Mouse (Mus musculus) liver, embryonic 12.5 days (tissue): Measurements from ENCODE around the gene Plekhg5. TPM values are rescaled to one million over a fixed set of nuclear protein-coding genes. Genes with fewer than 3 reads are reported as not detected.

Experiments
- ATAC-seq: fragments of 200-750 bp; cut with Nextera tagmentation; 2 replicates; pipeline ENCODE4 v1.8.0; 2017; ENCODE audit warnings: moderate number of reproducible peaks, mild to moderate bottlenecking, moderate library complexity
- H3K27ac ChIP-seq: fragments of 300-500 bp; sonication (generic); 2 replicates; pipeline ENCODE4 v1.5.1; 2016; ENCODE audit warnings: mild to moderate bottlenecking
- H3K27me3 ChIP-seq: fragments of 300-500 bp; sonication (generic); replicated peaks from 2 replicates; pipeline ENCODE4 v1.6.1; 2016; ENCODE audit warnings: mild to moderate bottlenecking, moderate library complexity
- H3K36me3 ChIP-seq: fragments of 300-500 bp; sonication (generic); 2 replicates; pipeline ENCODE4 v1.6.1; 2016; ENCODE audit warnings: mild to moderate bottlenecking, moderate library complexity
- H3K4me1 ChIP-seq: fragments of 300-500 bp; sonication (generic); 2 replicates; pipeline ENCODE4 v1.6.1; 2016
- H3K4me2 ChIP-seq: fragments of 300-500 bp; sonication (generic); 2 replicates; pipeline ENCODE4 v1.6.1; 2016; ENCODE audit warnings: mild to moderate bottlenecking, moderate library complexity
- H3K4me3 ChIP-seq: fragments of 300-500 bp; sonication (generic); 2 replicates; pipeline ENCODE4 v1.5.1; 2016; ENCODE audit warnings: mild to moderate bottlenecking, moderate library complexity
- H3K9ac ChIP-seq: fragments of 300-500 bp; sonication (generic); 2 replicates; pipeline ENCODE4 v1.6.1; 2016; ENCODE audit warnings: mild to moderate bottlenecking, moderate library complexity
- H3K9me3 ChIP-seq: fragments of 300-500 bp; sonication (generic); replicated peaks from 2 replicates; pipeline ENCODE4 v1.6.1; 2016; ENCODE audit warnings: mild to moderate bottlenecking, moderate library complexity
- WGBS: fragments of 180-500 bp; shearing (Covaris S2); methylation state at CpG from one replicate; pipeline ENCODE4 v1.1.7; 2016; ENCODE audit not compliant: insufficient replicate concordance; 5-methylcytosine and 5-hydroxymethylcytosine counted together
- polyA plus RNA-seq: library from polyadenylated mRNA; unstranded; fragments of >200 nt; fragmentation: Nextera tagmentation; extraction: Ambion mirVana; gene quantifications from 2 replicates; pipeline ENCODE4 v1.2.1, GENCODE M21; 2016

Gene Plekhg5
- polyA plus RNA-seq, 1 experiment from 2014 or later: 7.7 TPM

DNA sequence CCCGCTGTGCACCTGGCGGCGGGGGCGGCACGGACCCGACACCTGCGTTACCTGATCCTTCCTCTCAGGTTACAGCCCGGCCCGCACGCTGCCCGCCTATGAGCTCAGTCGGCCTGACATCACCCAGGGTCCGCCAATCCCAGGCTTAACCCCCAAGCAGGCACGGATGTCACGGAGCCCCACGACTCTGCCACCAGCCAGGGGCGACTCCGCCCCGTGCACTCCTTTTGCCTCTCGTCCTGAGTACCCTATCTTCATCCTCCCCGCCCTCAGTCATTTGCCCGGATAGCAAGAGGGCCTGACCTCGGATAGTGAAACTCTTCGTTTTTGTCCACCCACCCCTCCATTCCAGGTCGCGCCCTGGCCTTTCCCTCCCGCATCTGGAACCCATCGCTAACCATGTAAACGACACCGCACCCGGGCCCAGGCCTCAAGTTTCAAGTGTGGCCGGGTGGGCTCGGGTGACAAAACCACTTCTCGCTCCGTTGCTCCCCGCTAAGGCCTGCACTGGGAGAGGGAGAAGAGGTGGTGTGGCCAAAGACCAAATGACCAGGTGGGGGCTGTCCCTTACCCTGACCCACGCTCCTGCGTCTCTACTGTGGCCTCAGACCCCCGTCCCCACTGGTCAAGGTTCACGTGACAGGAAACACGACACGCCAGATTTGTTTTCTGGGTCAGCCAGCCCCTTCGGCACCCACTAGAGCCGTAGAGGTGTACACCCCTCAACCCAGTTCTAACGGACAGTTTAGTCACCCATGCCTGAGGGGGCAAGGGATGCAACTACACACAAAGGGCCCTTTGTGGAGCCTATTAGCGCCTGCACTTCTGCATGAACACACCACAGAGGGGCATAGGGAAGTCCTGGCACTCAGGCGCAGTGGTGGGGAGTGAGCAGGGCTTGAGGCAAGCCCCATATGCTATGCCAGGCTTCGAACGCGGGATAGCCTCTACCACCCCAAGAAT is 59.8 kb downstream of the Plekhg5 start:
- H3K27ac ChIP-seq: no peak overlapping the region
- no peak overlapping the region for H3K9ac ChIP-seq

GRCm38 (mm10) chr4:152132772-152133169 is 60.5 kb downstream of the Plekhg5 start:
- ATAC-seq: no peak
- WGBS: 33% methylated on average over 10 of the region's 10 CpGs
- no peak overlapping the region for H3K27ac ChIP-seq
- H3K4me1 ChIP-seq: peaks cover 23% of the 10 kb centered on the region
- no peak overlapping the region for H3K9ac ChIP-seq
- no peak overlapping the region for H3K4me2 ChIP-seq
- no peak overlapping the region for H3K4me3 ChIP-seq
- H3K36me3 ChIP-seq: no peaks in the 10 kb centered on the region
- H3K27me3 ChIP-seq: peaks cover 91% of the 10 kb centered on the region
- no peaks in the 10 kb centered on the region for H3K9me3 ChIP-seq

More for the DNA sequence above, 59.8 kb downstream of the Plekhg5 start:
- no peaks in the 10 kb centered on the region for H3K36me3 ChIP-seq
- 9% methylated on average over 50 of the region's 50 CpGs for WGBS
- H3K9me3 ChIP-seq: no peaks in the 10 kb centered on the region
- peaks cover 97% of the 10 kb centered on the region for H3K27me3 ChIP-seq
- H3K4me2 ChIP-seq: peak overlapping the region; percentile 72
- no peak for ATAC-seq
- peaks cover 23% of the 10 kb centered on the region for H3K4me1 ChIP-seq
- H3K4me3 ChIP-seq: peak overlapping the region; percentile 49

DNA sequence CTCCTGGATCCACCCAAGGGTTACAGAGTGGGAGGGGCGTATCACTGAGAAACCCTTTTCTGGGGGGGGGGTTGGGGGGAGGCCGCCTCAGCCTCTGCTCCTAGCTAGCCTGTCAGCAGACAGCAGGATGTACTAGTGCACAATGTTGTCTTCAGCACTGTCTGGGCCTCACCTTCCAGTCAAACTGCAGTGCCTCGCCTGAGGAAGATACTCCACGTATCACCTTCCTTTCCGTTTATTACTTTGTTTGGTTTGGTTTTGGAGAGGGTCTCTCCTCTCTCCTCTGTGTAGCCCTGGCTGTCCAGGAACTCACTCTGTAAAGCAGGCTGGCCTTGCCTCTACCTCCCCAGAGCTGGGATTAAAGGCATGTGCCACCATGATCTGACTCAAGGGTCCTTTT is 60.9 kb downstream of the Plekhg5 start:
- 44% methylated on average over 5 of the region's 5 CpGs for WGBS
- ATAC-seq: no peak
- Histone ChIP-seq H3K4me3 (no peak overlapping the region), H3K4me1 (peaks cover 26% of the 10 kb centered on the region), H3K27ac (no peak overlapping the region), H3K9ac (no peak overlapping the region), H3K9me3 (no peaks in the 10 kb centered on the region), H3K27me3 (peaks cover 87% of the 10 kb centered on the region), H3K4me2 (no peak overlapping the region), H3K36me3 (no peaks in the 10 kb centered on the region)

GRCm38 (mm10) chr4:152134507-152134906 is 62.2 kb downstream of the Plekhg5 start:
- Histone ChIP-seq H3K9me3 (no peaks in the 10 kb centered on the region), H3K4me1 (peaks cover 36% of the 10 kb centered on the region), H3K27me3 (peaks cover 74% of the 10 kb centered on the region), H3K36me3 (no peaks in the 10 kb centered on the region), H3K4me2 (no peak overlapping the region), H3K4me3 (no peak overlapping the region), H3K27ac (no peak overlapping the region), H3K9ac (no peak overlapping the region)
- ATAC-seq: no peak

- no peak overlapping the region for H3K4me3 ChIP-seq
- 73% methylated on average over 12 of the region's 12 CpGs for WGBS
- H3K9me3 ChIP-seq: no peaks in the 10 kb centered on the region
- no peaks in the 10 kb centered on the region for H3K36me3 ChIP-seq
- no peak for ATAC-seq
- H3K27ac ChIP-seq: no peak overlapping the region
- peaks cover 65% of the 10 kb centered on the region for H3K27me3 ChIP-seq
- H3K4me2 ChIP-seq: no peak overlapping the region
- peaks cover 33% of the 10 kb centered on the region for H3K4me1 ChIP-seq
- H3K9ac ChIP-seq: no peak overlapping the region
These were observed 63.1 kb downstream of the Plekhg5 start for GRCm38 (mm10) chr4:152135363-152135762.

DNA sequence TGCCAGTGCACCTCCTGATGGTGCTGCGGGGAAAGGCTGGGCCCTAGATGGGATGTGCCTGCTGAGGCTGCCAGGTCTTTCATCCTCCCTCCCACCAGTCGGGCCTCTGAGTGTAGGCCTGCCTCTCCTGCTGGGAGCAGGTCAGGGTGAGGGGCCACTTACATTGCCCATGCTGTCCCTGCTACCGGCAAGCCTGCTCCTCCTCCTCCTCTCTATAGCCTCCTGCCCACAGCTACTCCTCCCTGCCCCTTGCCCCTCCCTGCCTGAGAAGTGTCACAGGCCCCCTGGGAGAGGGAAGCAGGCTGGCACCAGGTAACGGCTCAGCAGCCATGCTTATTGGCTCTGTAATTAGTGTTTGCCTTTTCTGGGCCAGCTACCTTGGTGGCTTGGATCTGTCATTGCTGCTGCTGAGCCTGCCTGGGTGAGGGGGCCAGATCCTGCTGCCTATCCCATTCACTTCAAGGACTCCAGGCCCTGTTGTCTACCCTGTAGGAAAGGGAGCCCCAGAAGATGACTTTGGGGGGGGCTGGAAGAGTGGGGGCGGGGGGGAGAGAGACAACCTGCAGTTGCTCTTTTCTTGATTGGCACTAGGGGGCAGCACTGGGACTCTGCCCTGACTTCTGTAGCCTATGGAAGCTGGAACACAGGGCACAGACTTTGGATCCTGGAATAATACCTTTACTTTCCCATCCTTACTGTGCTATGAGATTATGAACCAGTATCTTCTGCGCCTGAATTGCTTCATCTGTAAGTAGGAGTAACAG is 64.0 kb downstream of the Plekhg5 start:
- Histone ChIP-seq H3K4me1 (peaks cover 23% of the 10 kb centered on the region), H3K9me3 (no peaks in the 10 kb centered on the region), H3K27ac (no peak overlapping the region), H3K36me3 (no peaks in the 10 kb centered on the region), H3K9ac (no peak overlapping the region), H3K27me3 (peaks cover 63% of the 10 kb centered on the region), H3K4me2 (no peak overlapping the region), H3K4me3 (no peak overlapping the region)
- 44% methylated on average over 6 of the region's 6 CpGs for WGBS
- no peak for ATAC-seq

DNA sequence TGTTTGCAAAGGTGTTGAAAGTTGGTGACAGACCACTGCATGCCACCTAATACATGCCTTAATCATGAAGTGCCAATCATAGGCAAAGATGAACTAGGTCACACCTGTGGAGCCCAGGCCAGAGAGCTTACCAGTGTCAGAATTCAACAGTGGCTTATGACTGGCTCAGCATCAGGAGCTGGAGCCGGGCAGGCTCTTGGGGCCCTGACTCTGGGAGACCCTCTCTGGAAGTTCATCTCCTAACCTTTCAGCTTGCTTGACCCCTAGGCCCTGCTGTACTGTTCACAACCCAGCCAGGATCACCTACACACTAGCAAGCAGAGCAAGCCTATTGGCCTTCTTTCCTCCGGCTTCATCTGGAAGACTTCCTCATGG is 64.6 kb downstream of the Plekhg5 start:
- Histone ChIP-seq H3K9me3 (no peaks in the 10 kb centered on the region), H3K36me3 (no peaks in the 10 kb centered on the region), H3K4me2 (no peak overlapping the region), H3K9ac (no peak overlapping the region), H3K27ac (no peak overlapping the region), H3K27me3 (peaks cover 63% of the 10 kb centered on the region), H3K4me1 (peaks cover 18% of the 10 kb centered on the region), H3K4me3 (no peak overlapping the region)
- ATAC-seq: no peak
- 82% methylated on average over 2 of the region's 2 CpGs for WGBS

DNA sequence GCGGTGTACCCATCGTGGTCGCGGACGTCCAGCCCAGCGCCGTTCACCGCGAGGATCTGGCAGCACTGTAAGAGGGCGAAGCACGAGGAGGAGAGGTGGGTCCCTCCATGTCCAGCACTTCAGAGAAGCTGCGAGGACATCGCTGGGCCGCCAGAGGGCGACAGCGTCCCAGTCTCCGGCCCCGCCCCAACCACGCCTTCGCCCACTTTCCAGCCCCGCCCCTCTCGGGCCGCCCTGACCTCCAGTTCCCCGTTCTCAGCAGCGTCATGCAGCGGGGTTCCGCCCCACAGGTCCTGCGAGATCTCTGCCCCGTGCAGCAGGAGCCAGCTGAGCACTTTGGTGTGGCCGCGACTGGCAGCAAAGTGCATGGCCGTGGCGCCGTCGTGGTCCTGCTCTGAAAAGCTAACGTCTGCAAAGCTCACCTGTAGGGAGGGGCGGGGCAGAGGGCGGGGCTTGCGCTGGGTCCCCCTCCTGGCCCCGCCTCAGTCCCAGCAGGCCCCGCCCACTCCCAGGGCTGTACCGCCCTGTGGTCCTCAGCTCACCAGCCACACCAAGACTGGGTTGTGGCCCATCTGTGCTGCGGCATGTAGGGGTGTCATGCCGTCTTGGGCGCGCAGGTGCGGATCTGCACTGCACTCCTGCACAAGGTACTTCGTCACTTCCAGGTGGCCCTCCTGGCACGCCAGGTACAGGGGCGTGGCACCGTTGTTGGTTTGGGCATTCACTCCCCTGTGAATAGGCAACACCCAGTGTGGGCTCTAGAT is 66.4 kb downstream of the Plekhg5 start:
- Histone ChIP-seq H3K9me3 (no peaks in the 10 kb centered on the region), H3K27me3 (peaks cover 52% of the 10 kb centered on the region)

GRCm38 (mm10) chr4:152140441-152140840 is 68.1 kb downstream of the Plekhg5 start:
- Histone ChIP-seq H3K4me3 (no peak overlapping the region), H3K27ac (no peak overlapping the region), H3K4me2 (no peak overlapping the region), H3K4me1 (peaks cover 17% of the 10 kb centered on the region), H3K9ac (no peak overlapping the region), H3K9me3 (no peaks in the 10 kb centered on the region), H3K27me3 (peaks cover 47% of the 10 kb centered on the region), H3K36me3 (no peaks in the 10 kb centered on the region)
- ATAC-seq: 0 out of 2 replicates have a peak, but pooled peaks have one; percentile 19
- WGBS: 28% methylated on average over 6 of the region's 6 CpGs

More for the DNA sequence above, 66.4 kb downstream of the Plekhg5 start:
- ATAC-seq: peak; percentile 87
- Histone ChIP-seq H3K4me1 (peaks cover 13% of the 10 kb centered on the region), H3K36me3 (no peaks in the 10 kb centered on the region), H3K4me3 (peak overlapping the region; percentile 59), H3K9ac (peak overlapping the region; percentile 42; the same call in 1 of the 2 replicates), H3K4me2 (peak overlapping the region; percentile 78), H3K27ac (no peak overlapping the region)
- 3% methylated on average over 51 of the region's 51 CpGs for WGBS

DNA sequence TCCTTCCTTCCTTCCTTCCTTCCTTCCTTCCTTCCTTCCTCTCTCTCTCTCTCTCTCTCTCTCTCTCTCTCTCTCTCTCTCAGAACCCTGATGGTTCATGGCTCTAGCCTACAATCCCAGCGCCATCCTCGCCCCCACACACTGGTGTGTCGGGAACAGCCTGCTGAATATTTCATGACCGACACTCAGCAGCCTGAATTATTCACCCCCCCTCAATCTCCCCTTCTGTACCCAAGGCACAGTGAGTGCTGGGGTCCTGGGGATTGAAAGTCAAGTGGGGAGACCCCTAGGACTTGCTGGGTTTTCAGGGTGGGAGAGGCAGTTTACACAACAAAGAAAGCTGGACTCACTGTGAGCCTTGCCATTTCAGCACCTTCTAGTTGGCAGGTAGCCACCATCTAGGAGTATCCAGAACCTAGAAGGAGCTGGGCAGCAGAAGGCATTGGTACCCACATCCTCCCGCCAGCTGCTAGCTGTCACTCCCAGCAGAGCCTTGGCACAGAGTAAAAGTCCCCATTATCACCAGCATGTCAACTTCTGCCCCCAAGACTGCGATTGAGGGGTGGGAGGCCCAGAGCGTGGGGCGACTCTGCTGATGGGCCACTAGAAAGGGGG is 69.3 kb downstream of the Plekhg5 start:
- Histone ChIP-seq H3K9ac (no peak overlapping the region), H3K27me3 (peaks cover 46% of the 10 kb centered on the region), H3K36me3 (no peaks in the 10 kb centered on the region), H3K27ac (no peak overlapping the region), H3K4me3 (no peak overlapping the region), H3K4me2 (no peak overlapping the region), H3K4me1 (peaks cover 21% of the 10 kb centered on the region), H3K9me3 (no peaks in the 10 kb centered on the region)
- WGBS: 67% methylated on average over 8 of the region's 8 CpGs
- ATAC-seq: no peak

- H3K4me2 ChIP-seq: no peak overlapping the region
- no peak for ATAC-seq
- H3K9ac ChIP-seq: no peak overlapping the region
- H3K4me1 ChIP-seq: peaks cover 14% of the 10 kb centered on the region
- no peaks in the 10 kb centered on the region for H3K9me3 ChIP-seq
- H3K27ac ChIP-seq: no peak overlapping the region
- no peaks in the 10 kb centered on the region for H3K36me3 ChIP-seq
- H3K27me3 ChIP-seq: peaks cover 60% of the 10 kb centered on the region
- no peak overlapping the region for H3K4me3 ChIP-seq
- 32% methylated on average over 1 of the region's 1 CpGs for WGBS
These were observed 71.3 kb downstream of the Plekhg5 start for GRCm38 (mm10) chr4:152143632-152144031.
